Mouse (Mus musculus) right cerebral cortex, adult 18-20 months (tissue): ENCODE data around the gene Nupr1.
A peak's percentile ranks its signal among the peaks of the same experiment; 100 is the strongest.

ENCODE experiments used
- DNase-seq: peaks from one replicate; pipeline ENCODE4 v3.0.0; 2022; ENCODE audit warnings: mixed read lengths

Nupr1 gene

DNA sequence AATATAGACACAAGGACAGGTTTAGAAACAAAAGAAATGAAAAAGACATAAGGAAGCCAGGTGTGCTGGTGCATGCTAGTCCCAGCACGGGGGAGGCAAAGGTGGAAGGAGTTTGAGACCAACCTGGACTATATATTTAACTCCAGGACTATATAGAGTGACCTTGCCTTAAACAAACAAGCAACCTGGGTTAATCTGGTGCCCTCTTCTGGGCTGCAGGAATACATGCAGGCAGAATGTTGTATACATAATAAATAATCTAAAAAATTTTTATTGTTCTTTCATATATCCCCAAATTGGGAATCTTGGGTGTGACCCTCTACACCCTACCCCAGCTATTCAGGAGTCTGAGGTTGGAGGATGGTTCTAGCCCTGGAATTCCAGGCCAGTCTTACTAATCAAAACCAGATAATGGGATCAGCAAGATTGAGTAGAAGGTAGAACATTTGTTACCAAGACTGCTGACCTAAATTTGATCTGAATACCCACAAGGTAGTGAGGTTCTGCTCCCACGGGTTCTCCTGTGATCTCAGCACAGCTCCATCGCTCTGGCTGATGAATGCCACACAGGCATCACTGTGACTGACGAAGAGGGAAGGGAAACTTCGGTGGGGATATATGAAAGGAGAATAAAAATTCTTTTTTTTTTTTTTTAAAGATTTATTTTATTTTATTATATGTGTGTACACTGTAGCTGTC, 12.0 kb upstream of the Nupr1 start:
- no peak for DNase-seq

DNA sequence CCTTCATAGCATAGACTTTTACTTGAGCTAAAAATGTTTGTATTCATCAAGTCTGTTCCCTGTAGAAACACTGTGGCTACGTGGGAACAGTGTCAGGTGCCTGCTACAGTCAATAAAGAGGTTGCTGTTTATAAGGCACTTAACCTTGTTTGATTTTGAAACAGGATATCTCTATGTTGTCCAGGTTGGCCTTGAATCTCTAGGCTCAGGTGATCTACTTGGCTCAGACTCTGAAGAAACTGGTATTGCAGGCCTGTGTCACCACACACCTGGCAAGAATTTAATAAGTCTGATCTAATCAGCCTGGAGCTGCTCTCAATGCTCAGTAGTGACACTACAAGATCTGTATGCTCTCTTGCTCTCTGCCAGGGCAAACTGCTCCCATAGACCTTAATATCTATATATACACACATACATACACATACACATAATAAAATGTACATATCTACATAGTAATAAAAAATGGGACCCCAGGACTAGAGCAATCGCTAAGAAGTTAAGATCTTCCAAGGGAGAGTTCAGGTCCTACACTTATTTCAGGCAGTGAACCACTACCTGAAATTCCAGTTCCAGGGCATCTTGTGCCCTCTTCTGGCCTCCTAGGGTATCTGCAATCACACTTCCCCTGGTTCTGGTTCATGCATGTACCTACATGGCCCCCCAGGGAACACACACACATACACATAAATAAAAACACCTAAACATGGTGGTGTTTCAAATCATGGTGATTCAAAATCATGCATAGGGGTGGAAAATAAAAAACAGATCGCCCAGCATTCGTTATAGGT, 6.3 kb upstream of the Nupr1 start:
- DNase-seq = peak; percentile 21

DNA sequence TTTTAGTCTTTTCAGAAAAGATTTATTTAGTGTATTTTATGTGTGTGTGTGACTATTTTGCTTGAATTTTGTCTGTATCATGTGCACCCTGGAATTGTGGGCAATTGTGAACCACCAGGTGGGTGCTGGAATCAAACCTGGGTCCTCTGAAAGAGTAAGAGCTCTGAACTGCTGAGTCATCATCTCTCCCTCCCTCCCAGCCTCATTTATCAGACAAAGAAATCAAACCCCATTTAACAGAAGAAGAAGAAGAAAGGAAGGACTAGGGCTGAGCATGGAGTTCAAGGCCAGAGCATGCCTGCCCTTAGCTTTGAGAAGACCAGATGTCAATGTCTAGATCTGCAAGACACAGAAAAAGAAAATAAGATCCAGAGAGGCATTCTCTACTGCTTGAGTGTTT, 4.7 kb upstream of the Nupr1 start:
- DNase-seq = no peak

DNA sequence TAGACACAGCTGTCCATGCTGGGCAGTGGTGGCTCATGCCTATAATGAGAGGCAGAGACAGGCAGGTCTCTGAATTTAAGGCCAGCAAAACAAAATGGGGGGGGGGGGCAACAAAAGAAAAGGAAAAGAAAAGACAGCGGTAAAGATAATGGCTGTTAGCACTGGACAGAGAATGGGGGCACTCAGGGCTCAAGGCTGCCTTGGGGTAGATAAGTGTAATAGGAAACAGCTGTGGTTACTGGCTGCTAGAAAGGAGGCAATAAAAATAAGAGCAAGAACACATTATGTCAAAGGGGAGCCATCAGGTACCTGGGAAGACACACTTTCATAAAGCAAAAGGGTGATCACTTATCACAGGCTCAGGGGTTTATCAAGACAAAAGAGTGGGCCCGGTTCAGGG, 1.8 kb upstream of the Nupr1 start:
- no peak for DNase-seq

DNA sequence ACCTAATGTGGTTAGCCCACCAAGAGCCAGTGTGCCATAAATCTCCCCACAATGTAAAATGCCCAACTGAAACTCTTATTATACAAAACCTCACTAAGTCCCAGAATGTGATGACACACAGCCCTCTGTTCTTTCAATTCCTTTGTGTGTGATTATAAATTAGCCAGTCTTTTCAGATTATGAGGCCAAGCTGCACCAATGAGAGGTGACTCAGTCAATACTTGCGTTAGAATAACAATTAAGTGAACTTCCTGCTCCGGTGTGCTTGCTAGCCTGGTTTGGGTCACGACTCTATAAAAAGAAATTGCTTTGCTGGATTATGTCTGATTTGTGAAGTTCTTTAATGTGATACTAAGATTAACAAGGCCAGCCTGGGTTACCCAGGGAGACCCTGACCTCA, 746 bp downstream of the Nupr1 start:
- DNase-seq = no peak

DNA sequence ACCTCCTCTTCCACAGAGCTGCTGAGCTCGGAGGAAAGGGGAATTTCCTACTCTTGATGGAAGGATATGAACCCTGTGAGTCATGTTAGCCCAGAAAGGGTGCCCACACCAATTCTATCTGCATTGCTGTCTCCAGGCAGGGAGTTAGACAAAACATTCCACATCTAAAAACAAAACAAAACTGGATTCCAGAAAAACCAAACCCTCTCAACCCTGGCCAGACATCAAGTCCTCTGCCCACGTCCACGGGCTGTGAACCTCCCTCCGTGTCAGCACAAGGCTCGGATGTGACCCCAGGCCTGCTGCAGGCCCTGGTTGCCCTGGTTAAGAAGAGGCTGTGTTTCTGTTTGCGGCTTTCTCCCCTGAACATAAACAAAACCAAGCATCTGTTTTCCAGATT, 2.5 kb downstream of the Nupr1 start:
- no peak for DNase-seq

DNA sequence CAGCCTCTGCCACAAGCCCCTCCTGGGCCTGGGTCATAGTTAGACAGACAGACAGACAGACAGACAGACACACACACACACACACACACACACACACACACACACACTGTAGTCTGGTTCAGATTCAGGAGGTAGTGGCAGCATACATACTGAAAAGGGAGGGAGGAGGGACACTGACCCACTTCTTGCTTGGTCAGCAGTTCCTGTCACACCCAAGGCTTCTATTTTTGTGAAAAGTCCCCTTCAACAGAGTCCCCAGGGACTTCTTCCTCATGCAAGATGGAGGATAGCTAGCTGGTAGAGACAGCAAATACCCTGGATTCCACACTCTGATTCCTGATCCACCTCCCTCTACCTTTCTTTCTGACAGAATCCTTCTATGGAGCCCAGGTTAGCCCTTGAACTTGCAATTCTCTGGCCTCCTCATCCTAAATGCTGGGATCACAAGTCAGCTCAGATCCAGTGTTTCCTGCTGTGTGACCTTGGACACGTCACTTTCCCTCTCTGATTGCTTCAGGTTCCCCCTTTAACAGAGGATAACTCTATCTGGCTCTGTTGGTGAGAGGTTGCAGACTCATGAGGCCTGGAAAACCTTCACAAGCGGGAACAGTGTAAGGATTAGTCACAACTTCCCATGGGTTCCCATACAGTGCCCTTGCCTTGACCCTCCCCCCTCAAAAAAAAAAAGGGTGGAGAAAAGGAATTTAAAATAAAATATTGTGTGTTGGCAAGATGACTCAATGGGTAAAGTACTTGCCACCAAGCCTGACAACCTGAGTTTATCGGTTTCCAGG, 4.7 kb downstream of the Nupr1 start:
- DNase-seq = no peak

DNA sequence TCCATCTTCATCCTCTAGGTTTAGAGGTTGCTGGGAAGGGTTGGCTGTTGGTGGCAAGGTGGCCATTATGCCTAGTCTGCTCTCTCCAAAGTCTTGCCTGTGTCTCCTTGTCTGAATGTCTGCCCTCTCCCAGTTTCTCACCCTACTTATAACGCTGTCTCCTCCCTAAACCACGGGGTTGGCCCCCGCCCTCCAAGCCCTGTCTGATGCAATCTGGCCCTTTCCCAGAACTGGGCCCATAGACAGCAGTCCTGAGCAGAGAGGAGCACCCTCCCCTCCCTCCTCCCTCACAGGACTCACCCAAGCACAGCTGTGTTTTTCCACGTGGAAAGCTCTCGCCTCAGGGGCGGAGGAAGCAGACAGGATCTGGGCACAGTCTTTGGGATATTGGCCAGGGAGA, 5.3 kb downstream of the Nupr1 start:
- DNase-seq = peak; percentile 48

DNA sequence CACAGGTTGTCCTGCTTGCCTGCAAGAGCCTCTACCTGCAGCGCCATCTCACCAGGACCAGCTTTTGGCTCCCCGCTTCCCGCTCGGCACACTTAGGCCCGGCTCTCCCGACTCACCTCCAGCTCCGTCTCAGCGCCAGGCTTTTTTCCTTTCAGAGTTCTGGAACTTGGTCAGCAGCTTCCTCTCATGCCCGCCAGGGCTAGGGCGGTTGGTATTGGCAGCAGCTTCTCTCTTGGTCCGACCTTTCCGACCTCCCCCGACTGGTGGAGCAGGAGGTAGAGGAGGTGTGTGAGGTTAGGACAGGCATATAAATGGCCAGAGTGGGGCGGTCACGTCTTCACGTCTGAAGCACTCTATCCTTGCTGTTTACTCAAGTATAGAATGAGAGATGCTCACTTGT, 5.9 kb downstream of the Nupr1 start:
- no peak for DNase-seq

DNA sequence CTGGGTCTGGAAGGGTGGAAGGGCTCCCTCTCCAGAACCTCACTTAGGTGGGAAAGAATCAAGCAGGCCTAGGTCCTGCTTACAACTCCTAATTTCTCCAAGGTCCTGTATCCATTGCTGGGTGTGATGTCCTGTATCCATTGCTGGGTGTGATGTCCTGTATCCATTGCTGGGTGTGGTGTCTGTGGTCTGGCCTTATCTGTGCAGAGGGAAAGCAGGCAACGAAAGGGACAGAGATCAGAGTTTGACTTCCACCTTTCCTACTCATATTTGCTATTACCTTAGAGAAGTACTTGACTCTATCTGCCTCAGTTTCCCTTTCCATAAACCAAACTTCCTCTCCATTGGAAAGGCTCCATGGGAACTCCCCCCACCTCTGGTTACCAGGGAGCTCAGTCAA, 7.3 kb downstream of the Nupr1 start:
- no peak for DNase-seq

DNA sequence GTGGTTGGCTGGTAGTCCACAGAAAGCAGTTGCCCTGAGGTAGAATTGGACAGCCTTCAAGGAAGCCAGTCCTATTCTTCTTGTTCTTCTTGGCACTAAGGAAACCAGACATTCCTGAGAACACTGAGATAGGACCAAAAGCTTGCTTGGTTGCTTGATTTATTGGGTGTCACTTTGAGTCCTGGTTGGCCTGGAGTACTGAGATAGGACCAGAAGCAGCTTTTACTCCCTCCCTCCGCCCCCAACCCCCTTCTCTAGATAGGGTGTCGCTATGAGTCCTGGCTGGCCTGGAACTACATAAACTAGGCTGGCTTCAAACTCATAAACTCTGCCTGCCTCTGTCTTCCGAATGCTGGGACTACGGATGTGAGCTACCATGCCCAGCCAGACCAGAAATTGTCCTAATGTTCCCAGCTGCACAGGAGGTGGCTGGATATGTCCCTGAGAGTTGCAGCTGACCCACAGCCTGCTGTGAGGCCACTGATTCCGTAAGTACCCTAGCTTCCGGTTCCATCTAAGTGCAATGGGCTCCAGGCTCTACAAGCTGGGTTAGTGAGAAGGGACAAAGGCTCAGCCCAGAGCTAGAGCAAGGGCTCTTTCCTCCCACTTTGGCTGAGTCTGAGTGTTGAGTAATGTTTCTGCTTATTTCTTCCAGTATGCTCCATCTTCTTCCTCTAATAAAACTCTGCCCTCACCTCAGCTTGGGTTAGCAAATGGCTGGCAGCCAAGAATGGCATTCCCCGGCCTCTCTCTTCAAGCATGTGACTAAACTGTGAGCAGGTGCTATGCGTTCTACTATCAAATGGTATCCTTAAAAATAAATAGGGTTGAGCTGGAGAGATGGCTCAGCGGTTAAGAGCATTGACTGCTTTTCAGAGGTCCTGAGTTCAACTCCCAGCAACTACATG, 9.0 kb downstream of the Nupr1 start:
- DNase-seq = no peak

DNA sequence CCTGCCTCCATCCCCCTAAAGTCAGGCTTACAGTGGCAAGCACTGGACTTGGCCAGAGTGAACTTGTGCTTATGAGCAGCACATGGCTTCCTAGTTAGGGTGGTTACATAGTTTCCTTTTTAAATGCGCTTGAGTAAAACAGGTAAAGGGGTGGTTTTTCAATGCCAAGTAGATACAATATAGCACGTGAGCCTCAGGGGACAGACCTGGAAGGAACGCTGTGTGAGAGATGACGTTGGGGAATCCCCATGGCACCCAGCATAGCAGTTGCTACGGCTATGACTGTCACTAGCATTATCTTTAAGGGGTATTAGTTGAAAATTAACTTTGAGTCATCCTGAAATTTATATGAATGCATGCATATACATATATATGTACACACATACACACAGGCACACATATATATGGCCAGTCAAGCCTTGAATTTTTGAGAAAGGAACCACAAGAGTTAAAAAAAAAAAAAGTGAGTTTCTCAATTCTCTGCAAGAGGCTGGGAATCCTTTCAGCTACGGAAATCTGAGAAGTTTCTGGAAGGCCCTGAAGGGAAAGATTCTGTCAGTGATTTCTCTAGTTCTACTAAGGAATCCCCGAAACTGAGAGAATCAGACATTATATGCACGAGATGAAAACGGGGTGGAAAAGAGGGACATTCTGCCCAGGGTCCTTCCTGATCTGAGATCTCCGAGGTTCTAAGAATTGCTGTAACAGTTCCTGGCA, 10.9 kb downstream of the Nupr1 start:
- DNase-seq = no peak

DNA sequence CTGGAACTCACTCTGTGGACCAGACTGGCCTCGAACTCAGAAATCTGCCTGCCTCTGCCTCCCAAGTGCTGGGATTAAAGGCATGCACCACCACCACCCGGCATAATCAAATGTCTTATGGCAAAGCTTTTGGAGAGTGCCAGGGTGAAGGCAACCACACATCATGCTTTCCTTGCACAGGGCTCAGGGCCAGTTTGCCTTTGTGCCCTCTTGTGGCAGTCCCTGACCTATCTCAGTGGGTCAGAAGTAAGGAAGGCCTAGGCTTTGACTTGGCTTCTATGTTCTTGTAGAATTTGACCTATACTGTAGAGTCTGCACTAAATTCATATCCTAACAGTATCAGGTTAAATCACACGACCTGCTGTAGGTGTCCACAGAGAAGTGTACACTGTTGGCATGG, 14.0 kb downstream of the Nupr1 start:
- no peak for DNase-seq

DNA sequence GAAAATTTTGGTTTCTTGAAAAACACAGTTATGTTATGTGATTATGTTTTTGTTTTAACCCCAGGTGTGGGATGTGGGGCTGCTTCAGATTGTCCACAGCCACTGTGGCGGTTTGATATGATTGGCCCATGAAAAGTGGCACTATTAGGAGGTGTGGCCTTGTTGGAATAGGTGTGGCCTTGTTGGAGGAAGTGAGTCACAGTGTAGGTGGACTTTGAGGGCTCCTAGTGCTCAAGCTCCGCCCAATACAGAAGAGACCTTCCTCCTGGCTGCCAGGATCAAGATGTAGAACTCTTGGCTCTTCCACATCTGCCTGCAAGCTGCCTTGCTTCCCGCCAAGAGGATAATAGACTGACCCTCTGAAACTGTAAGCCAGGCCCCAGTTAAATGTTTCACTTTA, 17.9 kb downstream of the Nupr1 start:
- DNase-seq = no peak

DNA sequence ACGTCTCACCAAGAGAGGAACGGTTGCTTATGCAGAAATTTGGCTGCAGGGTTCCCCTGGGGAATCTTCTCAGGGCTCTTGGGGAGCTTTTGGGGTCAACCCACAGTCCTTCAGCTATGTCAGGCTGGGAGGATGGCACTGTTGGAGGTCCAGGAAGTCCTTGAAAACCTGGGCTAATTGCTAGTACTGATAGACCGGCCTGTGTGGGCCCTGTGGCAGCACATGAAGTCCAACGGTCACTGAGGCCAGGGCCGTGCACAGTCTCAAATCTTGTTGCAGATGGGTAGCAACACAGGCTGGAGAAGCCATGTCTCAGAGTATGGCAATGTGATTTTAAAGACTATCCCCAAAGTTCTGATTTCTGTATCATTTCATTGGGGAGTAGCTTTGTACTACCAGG, 22.9 kb downstream of the Nupr1 start:
- no peak for DNase-seq

DNA sequence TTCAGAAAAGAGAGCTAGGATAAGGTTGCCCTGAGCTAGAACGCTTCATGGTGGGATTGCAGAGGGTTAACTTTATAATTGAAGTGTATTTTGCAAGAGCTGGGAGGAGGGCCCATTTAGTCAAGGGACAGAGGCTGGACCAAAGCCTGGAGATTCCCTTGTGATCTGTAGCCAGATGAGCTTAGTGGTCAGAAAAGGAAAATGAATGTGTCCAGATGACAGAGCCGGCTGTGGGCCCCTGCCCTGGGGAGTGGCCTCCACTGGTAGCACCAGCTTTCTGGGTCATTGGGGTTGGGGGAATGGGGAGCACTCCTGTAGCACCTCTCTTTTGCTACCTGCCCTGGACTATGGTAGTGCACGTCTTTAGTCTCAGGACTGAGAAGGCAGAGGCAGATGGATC, 23.6 kb downstream of the Nupr1 start:
- DNase-seq = no peak

DNA sequence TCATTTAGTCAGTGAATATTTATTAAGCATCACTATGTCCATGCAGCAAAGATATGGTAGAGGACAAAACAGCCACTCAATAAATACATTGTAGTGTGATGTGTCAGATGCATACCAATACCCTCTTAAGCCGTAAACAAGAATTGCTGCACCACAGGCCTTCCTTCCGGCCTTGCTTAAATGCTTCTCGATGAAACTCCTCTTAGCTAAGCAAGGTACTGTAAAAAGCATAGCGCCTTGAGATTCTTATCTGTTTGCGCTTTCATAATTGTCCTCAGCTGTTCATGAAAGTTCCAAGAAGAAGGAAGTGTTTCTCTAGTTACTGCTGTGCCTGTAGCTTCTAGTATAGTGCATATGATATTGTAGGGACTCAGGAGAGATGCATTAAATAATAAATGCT, 24.1 kb downstream of the Nupr1 start:
- DNase-seq = no peak

DNA sequence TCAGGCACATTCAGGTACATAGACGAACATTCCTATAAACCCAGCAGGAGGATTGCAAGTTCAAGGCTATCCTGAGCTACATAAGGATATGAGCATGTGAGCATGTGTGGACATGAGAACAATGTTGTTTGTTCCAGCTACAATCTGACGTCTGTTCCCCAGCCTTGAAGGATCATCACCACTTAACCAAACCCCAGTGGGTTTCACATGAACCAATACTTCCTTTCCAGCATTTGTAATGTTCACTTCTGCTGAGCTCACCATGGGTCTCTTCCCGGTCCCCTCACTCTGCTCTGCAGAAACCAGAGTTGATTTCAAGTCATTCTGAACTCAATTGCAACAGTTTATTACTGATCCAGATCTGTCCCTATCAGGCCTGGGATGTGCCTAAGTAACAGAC, 28.0 kb downstream of the Nupr1 start:
- no peak for DNase-seq

DNA sequence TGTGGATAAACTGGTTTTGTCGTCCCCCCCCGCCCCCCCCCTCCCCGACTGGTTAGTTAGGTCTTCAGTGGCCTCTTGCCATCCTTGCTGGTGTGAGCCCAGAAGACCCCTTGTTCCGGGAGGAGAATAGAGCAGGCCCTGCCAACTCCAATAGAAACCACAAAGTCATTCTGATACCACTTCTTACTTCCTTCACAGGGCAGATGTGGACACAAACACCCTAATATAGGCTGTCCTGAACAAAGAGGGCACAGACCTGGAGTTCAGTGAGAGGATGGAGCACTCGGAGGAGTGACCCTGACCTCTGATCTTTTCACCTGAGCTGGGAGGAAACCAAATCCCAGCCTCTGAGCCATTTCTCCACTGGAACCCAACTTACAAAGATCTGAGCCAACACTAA, 28.8 kb downstream of the Nupr1 start:
- no peak for DNase-seq

DNA sequence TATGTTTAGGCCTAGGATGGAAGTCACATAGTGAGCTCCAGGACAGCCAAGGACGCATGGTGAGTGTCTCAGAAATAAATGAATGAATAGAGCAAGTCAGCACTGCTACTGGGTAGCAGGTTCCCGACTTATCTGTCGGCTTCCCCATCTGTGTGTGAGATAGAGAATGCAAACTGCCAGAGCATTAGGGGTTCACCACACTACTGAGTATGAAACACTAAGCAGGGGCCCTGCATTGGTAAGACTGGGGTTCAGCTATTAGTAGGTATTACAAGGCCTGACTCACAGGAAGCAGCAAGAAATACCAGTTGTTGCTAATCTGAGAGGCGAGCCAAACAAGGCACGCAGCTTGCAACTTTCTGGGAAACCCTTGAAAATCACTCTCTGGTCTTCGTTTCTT, 31.7 kb downstream of the Nupr1 start:
- no peak for DNase-seq

DNA sequence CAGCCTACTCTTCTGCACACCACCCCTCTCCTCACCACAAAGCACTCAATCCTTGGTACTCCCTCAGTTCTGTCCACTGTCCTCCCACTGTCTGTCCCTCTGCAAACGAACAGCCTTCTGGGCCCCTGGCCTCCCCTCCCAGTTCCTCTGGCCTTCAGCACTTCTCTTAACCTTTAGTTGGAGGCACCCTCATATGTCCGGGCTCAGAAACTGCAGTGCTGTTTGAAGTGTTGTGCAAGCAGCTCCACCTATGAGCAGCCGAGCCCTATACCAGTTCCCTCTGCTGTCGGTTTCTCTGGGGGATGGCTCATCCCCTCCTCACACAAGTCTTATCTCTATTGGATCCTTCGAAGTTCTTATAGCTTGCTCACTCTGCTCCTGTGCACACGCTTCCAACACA, 34.2 kb downstream of the Nupr1 start:
- DNase-seq = no peak

DNA sequence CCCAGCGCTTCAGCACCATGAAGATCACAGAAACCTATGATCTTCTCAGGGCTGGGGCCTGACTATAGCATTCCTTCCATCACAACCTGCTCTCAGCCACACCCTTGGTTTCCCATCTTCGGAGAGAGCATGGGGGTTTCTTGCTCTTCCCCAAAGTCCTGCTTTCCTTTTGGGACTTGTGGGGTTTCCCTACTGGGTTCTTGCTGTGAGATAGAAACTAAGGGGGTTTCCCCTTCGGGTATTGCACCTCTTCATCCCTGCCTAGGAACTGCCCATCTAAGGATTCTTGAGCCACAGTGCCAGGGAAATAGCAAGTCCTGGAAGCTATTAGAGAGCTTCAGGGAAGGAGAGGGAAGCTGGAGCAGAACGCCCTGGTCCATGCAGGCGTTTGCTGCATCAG, 34.8 kb downstream of the Nupr1 start:
- DNase-seq = no peak
